Mouse (Mus musculus) ES-Bruce4 (cell line): ENCODE measurements around the gene Ugt1a10. TPM values are rescaled to one million over a fixed set of nuclear protein-coding genes. Genes with fewer than 3 reads are reported as not detected.

Source experiments
- H3K27ac ChIP-seq: 2 replicates; pipeline ENCODE4 v1.5.1; 2012; ENCODE audit warnings: low read length, inconsistent platforms; ENCODE audit not compliant: insufficient read depth
- H3K27me3 ChIP-seq: 2 replicates; pipeline ENCODE4 v1.6.1; 2012; ENCODE audit warnings: mild to moderate bottlenecking, low read length, inconsistent platforms; ENCODE audit not compliant: control insufficient read depth, poor library complexity, insufficient read depth, severe bottlenecking
- H3K36me3 ChIP-seq: 2 replicates; pipeline ENCODE4 v1.6.1; 2012; ENCODE audit warnings: inconsistent platforms, mild to moderate bottlenecking, low read length, moderate library complexity; ENCODE audit not compliant: control insufficient read depth, poor library complexity, insufficient read depth, severe bottlenecking
- H3K4me1 ChIP-seq: one replicate; pipeline ENCODE4 v1.8.1; 2011; ENCODE audit warnings: low read length; ENCODE audit not compliant: control insufficient read depth, insufficient read depth
- H3K4me3 ChIP-seq: 2 replicates; pipeline ENCODE4 v1.5.1; 2011; ENCODE audit warnings: low read depth, mild to moderate bottlenecking, low read length
- H3K9ac ChIP-seq: 2 replicates; pipeline ENCODE4 v1.6.1; 2012; ENCODE audit warnings: low read depth, mild to moderate bottlenecking, inconsistent platforms; ENCODE audit not compliant: poor library complexity, severe bottlenecking
- H3K9me3 ChIP-seq: replicated peaks from 2 replicates; pipeline ENCODE4 v1.6.1; 2012; ENCODE audit warnings: mild to moderate bottlenecking, low read length, inconsistent platforms; ENCODE audit not compliant: control insufficient read depth, poor library complexity, insufficient read depth, severe bottlenecking
- CTCF ChIP-seq: IDR thresholded peaks from one replicate; pipeline ENCODE4 v1.8.1; 2011; ENCODE audit warnings: low read depth, low read length
- EP300 ChIP-seq: IDR thresholded peaks from 2 replicates; pipeline ENCODE4 v1.6.1; 2011; ENCODE audit warnings: low read depth, low read length; ENCODE audit not compliant: insufficient read depth
- POLR2A ChIP-seq: IDR thresholded peaks from one replicate; pipeline ENCODE4 v1.8.1; 2011; ENCODE audit warnings: low read length; ENCODE audit not compliant: insufficient read depth
- polyA plus RNA-seq: library from polyadenylated mRNA; stranded (reverse); fragments of >200 nt; gene quantifications from 2 replicates; pipeline ENCODE4 v1.2.4, GENCODE M21; 2011; ENCODE audit warnings: low read depth; ENCODE audit not compliant: missing spikeins, insufficient read depth, insufficient read length

Ugt1a10 gene
- polyA plus RNA-seq, 1 experiment = not detected

- Histone ChIP-seq H3K36me3 (peaks cover 86% of the 10 kb centered on the region), H3K4me3 (no peak overlapping the region), H3K4me1 (no peaks in the 10 kb centered on the region), H3K9me3 (peaks cover 7% of the 10 kb centered on the region; the same call in 1 of the 2 replicates), H3K27ac (no peak overlapping the region), H3K9ac (no peak overlapping the region), H3K27me3 (no peaks in the 10 kb centered on the region)
- no peak for TF ChIP-seq CTCF
- TF ChIP-seq EP300 = no peak
- no peak for TF ChIP-seq POLR2A
These were observed 212.3 kb downstream of the Ugt1a10 start for GRCm38 (mm10) chr1:88267489-88267888.

- Histone ChIP-seq H3K36me3 (peaks cover 84% of the 10 kb centered on the region), H3K27ac (no peak overlapping the region), H3K27me3 (no peaks in the 10 kb centered on the region), H3K4me3 (no peak overlapping the region), H3K9ac (no peak overlapping the region), H3K9me3 (peaks cover 7% of the 10 kb centered on the region; the same call in 1 of the 2 replicates), H3K4me1 (no peaks in the 10 kb centered on the region)
- no peak for TF ChIP-seq CTCF
- no peak for TF ChIP-seq EP300
- TF ChIP-seq POLR2A = no peak
These were observed 212.9 kb downstream of the Ugt1a10 start for GRCm38 (mm10) chr1:88268070-88268469.

Other genes with a start within 250 kb of the Ugt1a10 start
- 60.2 and 62.4 TPM in 2 replicates for gene Dgkd, start 202.1 kb upstream of the Ugt1a10 start, polyA plus RNA-seq
- gene Usp40, start 46.8 kb upstream of the Ugt1a10 start, polyA plus RNA-seq = 18.2 and 19.6 TPM in 2 replicates
- not detected in 2 replicates for gene Ugt1a9, start 15.4 kb downstream of the Ugt1a10 start, polyA plus RNA-seq
- not detected in 2 replicates for gene Ugt1a8, start 32.4 kb downstream of the Ugt1a10 start, polyA plus RNA-seq
- gene Ugt1a7c, start 39.7 kb downstream of the Ugt1a10 start, polyA plus RNA-seq = 0.41 TPM in 1 of 2 replicates, not detected in the other
- not detected in 2 replicates for gene Ugt1a6b, start 47.9 kb downstream of the Ugt1a10 start, polyA plus RNA-seq
- not detected in 2 replicates for gene Ugt1a6a, start 79.4 kb downstream of the Ugt1a10 start, polyA plus RNA-seq
- not detected in 2 replicates for gene Ugt1a5, start 110.6 kb downstream of the Ugt1a10 start, polyA plus RNA-seq
- not detected in 2 replicates for gene Ugt1a2, start 145.2 kb downstream of the Ugt1a10 start, polyA plus RNA-seq
- 0.85 and 1.2 TPM in 2 replicates for gene Dnajb3, start 150.4 kb downstream of the Ugt1a10 start, polyA plus RNA-seq
- not detected in 2 replicates for gene Ugt1a1, start 156.6 kb downstream of the Ugt1a10 start, polyA plus RNA-seq
- gene Mroh2a, start 171.6 kb downstream of the Ugt1a10 start, polyA plus RNA-seq = not detected in 2 replicates
- gene Hjurp, start 222.2 kb downstream of the Ugt1a10 start, polyA plus RNA-seq = 217 and 219 TPM in 2 replicates
- gene Trpm8, start 222.3 kb downstream of the Ugt1a10 start, polyA plus RNA-seq = not detected in 2 replicates